Mouse (Mus musculus): ENCODE measurements around the gene Fam57b. TPM values are rescaled to one million over a fixed set of nuclear protein-coding genes. Genes with fewer than 3 reads are reported as not detected.

Fam57b gene
- polyA plus RNA-seq, 1 experiment from 2014 or later = 0.40 TPM

- Histone ChIP-seq H3K4me3 (ENCODE audit: low read depth, low read length) (peak overlapping the region; percentile 54), H3K4me1 (ENCODE audit: control insufficient read depth, insufficient read depth, low read length) (peaks cover 6% of the 10 kb centered on the region; the same call in 1 of the 2 replicates), H3K36me3 (ENCODE audit: control insufficient read depth, insufficient read depth, low read length) (peaks cover 7% of the 10 kb centered on the region), H3K27me3 (ENCODE audit: control insufficient read depth, insufficient read depth, low read length) (peaks cover 40% of the 10 kb centered on the region), H3K4me2 (peak overlapping the region; percentile 96), H3K27ac (ENCODE audit: low read depth, low read length) (no peak overlapping the region), H3K9me3 (replicated peaks; ENCODE audit: control insufficient read depth, low read length) (no peaks in the 10 kb centered on the region), H3K9ac (ENCODE audit: low read depth, low read length) (peak overlapping the region; percentile 62; the same call in 1 of the 2 replicates)
- ATAC-seq (replicated peaks; ENCODE audit: insufficient number of reproducible peaks, low FRiP score, low TSS enrichment) = no peak
- WGBS (ENCODE audit: insufficient replicate concordance) = 1% methylated on average over 65 of the region's 74 CpGs
Observed at GRCm38 (mm10) chr7:126847421-126848398, 50.2 kb downstream of the Fam57b start.

- Histone ChIP-seq H3K36me3 (ENCODE audit: control insufficient read depth, insufficient read depth, low read length) (peaks cover 7% of the 10 kb centered on the region), H3K27me3 (ENCODE audit: control insufficient read depth, insufficient read depth, low read length) (peaks cover 40% of the 10 kb centered on the region), H3K4me3 (ENCODE audit: low read depth, low read length) (no peak overlapping the region), H3K27ac (ENCODE audit: low read depth, low read length) (no peak overlapping the region), H3K9ac (ENCODE audit: low read depth, low read length) (no peak overlapping the region), H3K4me2 (peak overlapping the region; percentile 11; the same call in 1 of the 2 replicates), H3K4me1 (ENCODE audit: control insufficient read depth, insufficient read depth, low read length) (peaks cover 6% of the 10 kb centered on the region; the same call in 1 of the 2 replicates), H3K9me3 (replicated peaks; ENCODE audit: control insufficient read depth, low read length) (no peaks in the 10 kb centered on the region)
- WGBS (ENCODE audit: insufficient replicate concordance) = 27% methylated on average over 10 of the region's 10 CpGs
- no peak for ATAC-seq (replicated peaks; ENCODE audit: insufficient number of reproducible peaks, low FRiP score, low TSS enrichment)
Observed at GRCm38 (mm10) chr7:126848794-126849193, 51.3 kb downstream of the Fam57b start.

GRCm38 (mm10) chr7:126850161-126850560 lies 52.7 kb downstream of the Fam57b start:
- WGBS (ENCODE audit: insufficient replicate concordance) = 58% methylated on average over 6 of the region's 6 CpGs
- Histone ChIP-seq H3K27me3 (ENCODE audit: control insufficient read depth, insufficient read depth, low read length) (peaks cover 40% of the 10 kb centered on the region), H3K4me1 (ENCODE audit: control insufficient read depth, insufficient read depth, low read length) (peaks cover 6% of the 10 kb centered on the region; the same call in 1 of the 2 replicates), H3K27ac (ENCODE audit: low read depth, low read length) (no peak overlapping the region), H3K36me3 (ENCODE audit: control insufficient read depth, insufficient read depth, low read length) (peaks cover 7% of the 10 kb centered on the region), H3K9me3 (replicated peaks; ENCODE audit: control insufficient read depth, low read length) (no peaks in the 10 kb centered on the region), H3K4me2 (no peak overlapping the region), H3K4me3 (ENCODE audit: low read depth, low read length) (no peak overlapping the region), H3K9ac (ENCODE audit: low read depth, low read length) (no peak overlapping the region)
- ATAC-seq (replicated peaks; ENCODE audit: insufficient number of reproducible peaks, low FRiP score, low TSS enrichment) = no peak

- H3K27ac ChIP-seq (ENCODE audit: low read depth, low read length) = no peak overlapping the region
- H3K9ac ChIP-seq (ENCODE audit: low read depth, low read length) = no peak overlapping the region
- H3K4me2 ChIP-seq = no peak overlapping the region
- peaks cover 37% of the 10 kb centered on the region for H3K27me3 ChIP-seq (ENCODE audit: control insufficient read depth, insufficient read depth, low read length)
- no peaks in the 10 kb centered on the region for H3K9me3 ChIP-seq (replicated peaks; ENCODE audit: control insufficient read depth, low read length)
- H3K4me3 ChIP-seq (ENCODE audit: low read depth, low read length) = no peak overlapping the region
- WGBS (ENCODE audit: insufficient replicate concordance) = 46% methylated on average over 12 of the region's 12 CpGs
- peaks cover 7% of the 10 kb centered on the region for H3K36me3 ChIP-seq (ENCODE audit: control insufficient read depth, insufficient read depth, low read length)
- H3K4me1 ChIP-seq (ENCODE audit: control insufficient read depth, insufficient read depth, low read length) = peaks cover 6% of the 10 kb centered on the region; the same call in 1 of the 2 replicates
- no peak for ATAC-seq (replicated peaks; ENCODE audit: insufficient number of reproducible peaks, low FRiP score, low TSS enrichment)
Observed at GRCm38 (mm10) chr7:126851192-126851591, 53.7 kb downstream of the Fam57b start.

- Histone ChIP-seq H3K4me1 (ENCODE audit: control insufficient read depth, insufficient read depth, low read length) (peaks cover 3% of the 10 kb centered on the region; the same call in 1 of the 2 replicates), H3K9ac (ENCODE audit: low read depth, low read length) (no peak overlapping the region), H3K4me3 (ENCODE audit: low read depth, low read length) (no peak overlapping the region), H3K9me3 (replicated peaks; ENCODE audit: control insufficient read depth, low read length) (no peaks in the 10 kb centered on the region), H3K4me2 (no peak overlapping the region), H3K27me3 (ENCODE audit: control insufficient read depth, insufficient read depth, low read length) (peaks cover 17% of the 10 kb centered on the region), H3K36me3 (ENCODE audit: control insufficient read depth, insufficient read depth, low read length) (peaks cover 13% of the 10 kb centered on the region), H3K27ac (ENCODE audit: low read depth, low read length) (no peak overlapping the region)
- 89% methylated on average over 5 of the region's 5 CpGs for WGBS (ENCODE audit: insufficient replicate concordance)
- no peak for ATAC-seq (replicated peaks; ENCODE audit: insufficient number of reproducible peaks, low FRiP score, low TSS enrichment)
Observed at GRCm38 (mm10) chr7:126853454-126853853, 56.0 kb downstream of the Fam57b start.

GRCm38 (mm10) chr7:126855641-126856040 lies 58.2 kb downstream of the Fam57b start:
- Histone ChIP-seq H3K36me3 (ENCODE audit: control insufficient read depth, insufficient read depth, low read length) (peaks cover 20% of the 10 kb centered on the region), H3K27ac (ENCODE audit: low read depth, low read length) (no peak overlapping the region), H3K4me2 (no peak overlapping the region), H3K4me3 (ENCODE audit: low read depth, low read length) (no peak overlapping the region), H3K9me3 (replicated peaks; ENCODE audit: control insufficient read depth, low read length) (no peaks in the 10 kb centered on the region), H3K4me1 (ENCODE audit: control insufficient read depth, insufficient read depth, low read length) (0 out of 2 replicates have a peak, but pooled peaks cover under 1% of the 10 kb centered on the region), H3K27me3 (ENCODE audit: control insufficient read depth, insufficient read depth, low read length) (no peaks in the 10 kb centered on the region), H3K9ac (ENCODE audit: low read depth, low read length) (no peak overlapping the region)
- 92% methylated on average over 3 of the region's 3 CpGs for WGBS (ENCODE audit: insufficient replicate concordance)
- no peak for ATAC-seq (replicated peaks; ENCODE audit: insufficient number of reproducible peaks, low FRiP score, low TSS enrichment)

- H3K36me3 ChIP-seq (ENCODE audit: control insufficient read depth, insufficient read depth, low read length) = peaks cover 17% of the 10 kb centered on the region
- no peak overlapping the region for H3K4me2 ChIP-seq
- no peak for ATAC-seq (replicated peaks; ENCODE audit: insufficient number of reproducible peaks, low FRiP score, low TSS enrichment)
- no peak overlapping the region for H3K9ac ChIP-seq (ENCODE audit: low read depth, low read length)
- no peaks in the 10 kb centered on the region for H3K9me3 ChIP-seq (replicated peaks; ENCODE audit: control insufficient read depth, low read length)
- H3K4me1 ChIP-seq (ENCODE audit: control insufficient read depth, insufficient read depth, low read length) = 0 out of 2 replicates have a peak, but pooled peaks cover 4% of the 10 kb centered on the region
- H3K27me3 ChIP-seq (ENCODE audit: control insufficient read depth, insufficient read depth, low read length) = no peaks in the 10 kb centered on the region
- 79% methylated on average over 9 of the region's 9 CpGs for WGBS (ENCODE audit: insufficient replicate concordance)
- H3K27ac ChIP-seq (ENCODE audit: low read depth, low read length) = no peak overlapping the region
- no peak overlapping the region for H3K4me3 ChIP-seq (ENCODE audit: low read depth, low read length)
Observed at GRCm38 (mm10) chr7:126856741-126857420, 59.4 kb downstream of the Fam57b start.

- H3K4me2 ChIP-seq = peak overlapping the region; percentile 75
- no peaks in the 10 kb centered on the region for H3K9me3 ChIP-seq (replicated peaks; ENCODE audit: control insufficient read depth, low read length)
- no peaks in the 10 kb centered on the region for H3K27me3 ChIP-seq (ENCODE audit: control insufficient read depth, insufficient read depth, low read length)
- peak overlapping the region; percentile 69 for H3K4me3 ChIP-seq (ENCODE audit: low read depth, low read length)
- peaks cover 24% of the 10 kb centered on the region for H3K36me3 ChIP-seq (ENCODE audit: control insufficient read depth, insufficient read depth, low read length)
- peaks cover 9% of the 10 kb centered on the region; the same call in 1 of the 2 replicates for H3K4me1 ChIP-seq (ENCODE audit: control insufficient read depth, insufficient read depth, low read length)
- peak overlapping the region; percentile 79 for H3K9ac ChIP-seq (ENCODE audit: low read depth, low read length)
- ATAC-seq (replicated peaks; ENCODE audit: insufficient number of reproducible peaks, low FRiP score, low TSS enrichment) = no peak
- no peak overlapping the region for H3K27ac ChIP-seq (ENCODE audit: low read depth, low read length)
- 52% methylated on average over 5 of the region's 5 CpGs for WGBS (ENCODE audit: insufficient replicate concordance)
Observed at GRCm38 (mm10) chr7:126860987-126861386, 63.5 kb downstream of the Fam57b start.
